Mouse (Mus musculus) neural tube, embryonic 14.5 days (tissue): ENCODE data around the gene Galnt7. TPM values are rescaled to one million over a fixed set of nuclear protein-coding genes. Genes with fewer than 3 reads are reported as not detected.

Experiments used
- ATAC-seq: fragments of 200-750 bp; cut with Nextera tagmentation; 2 replicates; pipeline ENCODE4 v1.8.0; 2017; ENCODE audit warnings: low read depth, mild to moderate bottlenecking, moderate TSS enrichment, moderate library complexity
- H3K27ac ChIP-seq: fragments of 300-500 bp; sonication (generic); 2 replicates; pipeline ENCODE4 v1.5.1; 2014; ENCODE audit warnings: low read depth, mild to moderate bottlenecking, control low read depth, low read length, moderate library complexity, mixed read lengths
- H3K27me3 ChIP-seq: fragments of 300-500 bp; sonication (generic); 2 replicates; pipeline ENCODE4 v1.6.1; 2014; ENCODE audit warnings: low read length; ENCODE audit not compliant: control insufficient read depth, insufficient read depth
- H3K36me3 ChIP-seq: fragments of 300-500 bp; sonication (generic); 2 replicates; pipeline ENCODE4 v1.6.1; 2014; ENCODE audit warnings: low read length, mixed read lengths; ENCODE audit not compliant: control insufficient read depth, insufficient read depth
- H3K4me1 ChIP-seq: fragments of 300-500 bp; sonication (generic); 2 replicates; pipeline ENCODE4 v1.6.1; 2014; ENCODE audit warnings: low read length; ENCODE audit not compliant: control insufficient read depth, insufficient read depth
- H3K4me2 ChIP-seq: fragments of 300-500 bp; sonication (generic); 2 replicates; pipeline ENCODE4 v1.6.1; 2014; ENCODE audit warnings: mild to moderate bottlenecking, low read depth, low read length, control low read depth
- H3K4me3 ChIP-seq: fragments of 300-500 bp; sonication (generic); 2 replicates; pipeline ENCODE4 v1.5.1; 2014; ENCODE audit warnings: low read depth, low read length, control low read depth, mixed read lengths
- H3K9ac ChIP-seq: fragments of 300-500 bp; sonication (generic); replicated peaks from 2 replicates; pipeline ENCODE4 v1.6.1; 2014; ENCODE audit warnings: low read depth, mild to moderate bottlenecking, control low read depth, low read length, mixed read lengths
- H3K9me3 ChIP-seq: fragments of 300-500 bp; sonication (generic); 2 replicates; pipeline ENCODE4 v1.6.1; 2016; ENCODE audit warnings: low read length; ENCODE audit not compliant: control insufficient read depth
- WGBS: fragments of 180-500 bp; shearing (Covaris S2); extraction: QIAGEN DNeasy Blood & Tissue Kit; methylation state at CpG from one replicate; pipeline ENCODE4 v1.1.7; 2014; 5-methylcytosine and 5-hydroxymethylcytosine counted together
- polyA plus RNA-seq: library from polyadenylated mRNA; unstranded; fragments of >200 nt; fragmentation: Nextera tagmentation; extraction: Ambion mirVana; gene quantifications from 2 replicates; pipeline ENCODE4 v1.2.1, GENCODE M21; 2014

Galnt7 gene
- polyA plus RNA-seq, 1 experiment from 2014 or later = 14.7 TPM

- Histone ChIP-seq H3K4me1 (no peaks in the 10 kb centered on the region), H3K27ac (no peak overlapping the region), H3K9ac (no peak overlapping the region), H3K9me3 (no peaks in the 10 kb centered on the region), H3K4me2 (no peak overlapping the region), H3K27me3 (no peaks in the 10 kb centered on the region), H3K4me3 (no peak overlapping the region), H3K36me3 (peaks cover 8% of the 10 kb centered on the region; the same call in 1 of the 2 replicates)
- ATAC-seq = no peak
- WGBS = 94% methylated on average over 8 of the region's 8 CpGs
Measured at GRCm38 (mm10) chr8:57479700-57480099, 173.1 kb downstream of the Galnt7 start.

- H3K27ac ChIP-seq = no peak overlapping the region
- no peak overlapping the region for H3K9ac ChIP-seq
- no peaks in the 10 kb centered on the region for H3K27me3 ChIP-seq
- H3K9me3 ChIP-seq = no peaks in the 10 kb centered on the region
- WGBS = 80% methylated on average over 3 of the region's 3 CpGs
- no peak overlapping the region for H3K4me2 ChIP-seq
- no peak for ATAC-seq
- no peaks in the 10 kb centered on the region for H3K4me1 ChIP-seq
- no peak overlapping the region for H3K4me3 ChIP-seq
- peaks cover 8% of the 10 kb centered on the region; the same call in 1 of the 2 replicates for H3K36me3 ChIP-seq
Measured at GRCm38 (mm10) chr8:57478406-57478805, 174.4 kb downstream of the Galnt7 start.

Other genes starting within 250 kb of the Galnt7 start
- gene Scrg1, start 197.1 kb downstream of the Galnt7 start, polyA plus RNA-seq = 6.2 and 10.9 TPM in 2 replicates
- 25.5 and 32.1 TPM in 2 replicates for gene Sap30, start 165.2 kb downstream of the Galnt7 start, polyA plus RNA-seq
- gene Hmgb2, start 141.1 kb downstream of the Galnt7 start, polyA plus RNA-seq = 24.7 and 52.8 TPM in 2 replicates